Mouse (Mus musculus) frontal cortex, postnatal 10 days (tissue): ENCODE results near the gene Cd5l.
"Not testable (repeated sequence)": the region's sequence is repeated elsewhere in the genome, so short reads cannot be mapped to it uniquely, and the experiment has no call there.

Experiments
- DNase-seq, 2 experiments: peaks; one replicate each; pipeline ENCODE4 v3.0.0; 2022; ENCODE audit warnings: low spot score in 2 of 2, mixed read lengths in 1 of 2

Cd5l gene

GRCm38 (mm10) chr3:87357581-87357980, at the start of gene Cd5l:
Gene Cd5l, plus strand, starts transcription at chr3:87357881.
- no peak for DNase-seq

GRCm38 (mm10) chr3:87309922-87310321, 47.8 kb upstream of the Cd5l start:
- no peak for DNase-seq

GRCm38 (mm10) chr3:87322557-87322956, 35.1 kb upstream of the Cd5l start:
- DNase-seq: no peak

GRCm38 (mm10) chr3:87323778-87324177, 33.9 kb upstream of the Cd5l start:
- no peak for DNase-seq

- DNase-seq: no peak
Observed at GRCm38 (mm10) chr3:87337899-87338298, 19.8 kb upstream of the Cd5l start.

- not testable (repeated sequence) for DNase-seq
Observed at GRCm38 (mm10) chr3:87350992-87351391, 6.7 kb upstream of the Cd5l start.

GRCm38 (mm10) chr3:87359215-87359614, 1.5 kb downstream of the Cd5l start:
- DNase-seq: no peak

GRCm38 (mm10) chr3:87360466-87360865, 2.8 kb downstream of the Cd5l start:
- DNase-seq: no peak

GRCm38 (mm10) chr3:87365691-87366090, 8.0 kb downstream of the Cd5l start:
- no peak for DNase-seq

- DNase-seq: no peak
Observed at GRCm38 (mm10) chr3:87367511-87367910, 9.8 kb downstream of the Cd5l start.

GRCm38 (mm10) chr3:87369181-87369580, 11.5 kb downstream of the Cd5l start:
- DNase-seq: no peak

- DNase-seq: no peak
Observed at GRCm38 (mm10) chr3:87376195-87377165, 18.8 kb downstream of the Cd5l start, which contains the start of gene Fcrl1. Gene Fcrl1, plus strand, starts transcription at chr3:87376387.

- no peak for DNase-seq
Observed at GRCm38 (mm10) chr3:87377228-87377627, 19.5 kb downstream of the Cd5l start.

GRCm38 (mm10) chr3:87377719-87378118, 20.0 kb downstream of the Cd5l start:
- DNase-seq: no peak

- not testable (repeated sequence) for DNase-seq
Observed at GRCm38 (mm10) chr3:87379641-87380315, 22.1 kb downstream of the Cd5l start.

GRCm38 (mm10) chr3:87381806-87382712, 24.4 kb downstream of the Cd5l start:
- DNase-seq: no peak

GRCm38 (mm10) chr3:87383308-87383707, 25.6 kb downstream of the Cd5l start:
- DNase-seq: no peak

- no peak for DNase-seq
Observed at GRCm38 (mm10) chr3:87385105-87385504, 27.4 kb downstream of the Cd5l start.

GRCm38 (mm10) chr3:87390935-87391334, 33.3 kb downstream of the Cd5l start:
- DNase-seq: no peak

- no peak for DNase-seq
Observed at GRCm38 (mm10) chr3:87398809-87399208, 41.1 kb downstream of the Cd5l start.

- no peak for DNase-seq
Observed at GRCm38 (mm10) chr3:87399906-87400305, 42.2 kb downstream of the Cd5l start.

- no peak for DNase-seq
Observed at GRCm38 (mm10) chr3:87401321-87401720, 43.6 kb downstream of the Cd5l start.
